Comparison of ENCODE assay signal across 8 mouse cellular contexts in the genomic region with DNA sequence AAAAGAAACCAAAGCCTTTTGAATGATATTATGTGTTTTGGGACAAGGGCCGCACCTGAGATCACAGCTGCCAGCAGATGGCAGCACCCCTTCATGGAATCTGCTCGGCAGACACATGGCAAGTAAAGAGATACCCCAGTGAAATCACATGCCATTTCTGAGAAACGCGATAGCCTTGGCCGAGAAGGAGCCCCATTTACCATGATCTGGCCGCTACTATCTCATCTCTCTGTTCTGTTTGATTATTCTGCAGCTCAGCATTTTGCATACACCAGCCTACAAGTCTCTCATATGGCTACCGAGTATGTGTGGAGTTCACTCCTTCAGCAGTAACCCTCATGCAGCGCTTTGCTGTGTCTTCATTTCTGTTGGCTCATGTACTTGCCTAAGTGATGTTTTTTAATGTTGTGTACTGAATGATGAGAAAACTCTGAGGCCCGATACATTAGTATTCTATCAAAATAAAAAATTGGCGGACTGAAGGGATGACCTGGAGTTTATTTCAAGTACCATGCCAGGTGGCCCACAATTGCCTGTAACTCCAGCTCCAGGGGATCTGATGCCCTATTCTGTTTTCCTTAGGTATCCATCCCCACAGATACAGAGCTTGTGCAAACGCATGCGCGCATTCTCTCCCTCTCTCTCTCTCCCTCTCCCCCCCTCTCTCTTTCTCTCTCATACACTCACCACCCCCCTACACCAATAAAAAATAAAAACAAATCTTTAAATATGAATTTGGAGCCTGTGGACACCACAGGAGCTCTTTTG.
DNase-seq lines count a peak whose midpoint lies in the region; ATAC-seq and TF ChIP-seq lines count a peak whose summit lies in the region.

No protein-coding gene starts in this region.

- TF ChIP-seq CTCF in testis, adult 2 months (IDR thresholded peaks at IDR 0.05; ENCODE audit: control insufficient read depth, insufficient read depth, insufficient replicate concordance, low read depth, low read length) = peak; percentile 65; the same call in 1 of the 2 replicates

- H3K9ac ChIP-seq in heart, embryonic 14.5 days (ENCODE audit: low read length) = no peak overlapping the region
- no peak overlapping the region for H3K9ac ChIP-seq in neural tube, embryonic 15.5 days (replicated peaks)

- no peaks in the 10 kb centered on the region for H3K36me3 ChIP-seq in heart, embryonic 14.5 days (ENCODE audit: control insufficient read depth, insufficient read depth, low read length)
- H3K36me3 ChIP-seq in neural tube, embryonic 15.5 days = no peaks in the 10 kb centered on the region
- no peaks in the 10 kb centered on the region for H3K36me3 ChIP-seq in testis, adult 2 months (ENCODE audit: control insufficient read depth, insufficient read depth, low read length)

- peak; percentile 2 to 5 for DNase-seq in CD8-positive naive resting alpha-beta T cell, adult 2 months (ENCODE audit: low read depth in 2 of 2, low spot score in 2 of 2)
- DNase-seq in brain, adult 2 months (ENCODE audit: low read depth, low spot score) = peak; percentile 85
- DNase-seq in fibroblast of lung, adult 2 months (ENCODE audit: low read depth) = peak; percentile 36
- DNase-seq in kidney, postnatal 25 days = peak; percentile 67 to 76
- DNase-seq in lung, adult 18-20 months = peak; percentile 54 to 59

- WGBS in heart, embryonic 14.5 days = 36% methylated on average over 13 of the region's 13 CpGs
- WGBS in neural tube, embryonic 15.5 days = 39% methylated on average over 13 of the region's 13 CpGs

- peaks cover 8% of the 10 kb centered on the region for H3K9me3 ChIP-seq in heart, embryonic 14.5 days (ENCODE audit: control insufficient read depth, low read length)
- H3K9me3 ChIP-seq in neural tube, embryonic 15.5 days (replicated peaks) = 0 out of 2 replicates have a peak, but pooled peaks cover 9% of the 10 kb centered on the region

- no peak for TF ChIP-seq POLR2A in testis, adult 2 months (IDR thresholded peaks at IDR 0.05; ENCODE audit: control insufficient read depth, low read depth, low read length)

- H3K4me1 ChIP-seq in heart, embryonic 14.5 days (ENCODE audit: control insufficient read depth in 2 of 2, insufficient read depth in 2 of 2, low read length in 2 of 2) = peaks cover 0 to 2% of the 10 kb centered on the region in 2 experiments; a peak in 3 of 4 replicates
- H3K4me1 ChIP-seq in neural tube, embryonic 15.5 days = no peaks in the 10 kb centered on the region
- no peaks in the 10 kb centered on the region for H3K4me1 ChIP-seq in testis, adult 2 months (ENCODE audit: control insufficient read depth, insufficient read depth, low read length)

- peak overlapping the region; percentile 53 for H3K4me2 ChIP-seq in heart, embryonic 14.5 days (ENCODE audit: low read length)
- peak overlapping the region; percentile 52 for H3K4me2 ChIP-seq in neural tube, embryonic 15.5 days

- no peak for ATAC-seq in heart, embryonic 14.5 days (ENCODE audit: insufficient number of reproducible peaks, insufficient read depth, low FRiP score, low read depth)
- ATAC-seq in neural tube, embryonic 15.5 days (ENCODE audit: low FRiP score) = peak; percentile 94

- no peaks in the 10 kb centered on the region for H3K27me3 ChIP-seq in heart, embryonic 14.5 days (ENCODE audit: control insufficient read depth, insufficient read depth, low read length)
- peaks cover 2% of the 10 kb centered on the region; the same call in 1 of the 2 replicates for H3K27me3 ChIP-seq in neural tube, embryonic 15.5 days (replicated peaks)
- H3K27me3 ChIP-seq in testis, adult 2 months (ENCODE audit: control insufficient read depth, insufficient read depth, low read length) = no peaks in the 10 kb centered on the region

- no peak overlapping the region for H3K27ac ChIP-seq in heart, embryonic 14.5 days (replicated peaks in 1 of 2; ENCODE audit: control insufficient read depth in 1 of 2, insufficient read depth in 1 of 2, low read depth in 2 of 2, low read length in 2 of 2)
- H3K27ac ChIP-seq in neural tube, embryonic 15.5 days (replicated peaks) = no peak overlapping the region
- H3K27ac ChIP-seq in testis, adult 2 months (ENCODE audit: control insufficient read depth, insufficient read depth, low read depth, low read length) = no peak overlapping the region

- no peak overlapping the region for H3K4me3 ChIP-seq in heart, embryonic 14.5 days (ENCODE audit: control insufficient read depth in 1 of 2, insufficient read depth in 1 of 2, low read depth in 1 of 2, low read length in 2 of 2)
- H3K4me3 ChIP-seq in neural tube, embryonic 15.5 days (replicated peaks) = 0 out of 2 replicates have a peak overlapping the region, but pooled peaks have one; percentile 18
- no peak overlapping the region for H3K4me3 ChIP-seq in testis, adult 2 months (ENCODE audit: control insufficient read depth, low read depth, low read length)

Comparison
In these comparisons a context has a peak if more than half of its experiments do, and no peak if none do; other contexts are left out.
1. DNase-seq: peak in every context shown above with its lines; median percentile 85 in brain, adult 2 months; 72 in kidney, postnatal 25 days; 56 in lung, adult 18-20 months; 36 in fibroblast of lung, adult 2 months; 4 in CD8-positive naive resting alpha-beta T cell, adult 2 months.